Mouse (Mus musculus) thymus, postnatal 14 days (tissue): Measurements from ENCODE around the gene Wbp1.

Experiments used
- DNase-seq: peaks from one replicate; pipeline ENCODE4 v3.0.0; 2021

Wbp1 gene

GRCm38 (mm10) chr6:83078324-83078858 is 43.0 kb downstream of the Wbp1 start:
- peak; percentile 100 for DNase-seq

- DNase-seq, result no peak
Measured at GRCm38 (mm10) chr6:83077630-83078323, 43.6 kb downstream of the Wbp1 start, which contains the start of gene Pcgf1. TSS of gene Pcgf1 (plus strand) at chr6:83077869.

GRCm38 (mm10) chr6:83074979-83075378 is 46.4 kb downstream of the Wbp1 start:
- peak; percentile 63 for DNase-seq

- no peak for DNase-seq
Measured at GRCm38 (mm10) chr6:83071220-83071619, 50.1 kb downstream of the Wbp1 start.

DNA sequence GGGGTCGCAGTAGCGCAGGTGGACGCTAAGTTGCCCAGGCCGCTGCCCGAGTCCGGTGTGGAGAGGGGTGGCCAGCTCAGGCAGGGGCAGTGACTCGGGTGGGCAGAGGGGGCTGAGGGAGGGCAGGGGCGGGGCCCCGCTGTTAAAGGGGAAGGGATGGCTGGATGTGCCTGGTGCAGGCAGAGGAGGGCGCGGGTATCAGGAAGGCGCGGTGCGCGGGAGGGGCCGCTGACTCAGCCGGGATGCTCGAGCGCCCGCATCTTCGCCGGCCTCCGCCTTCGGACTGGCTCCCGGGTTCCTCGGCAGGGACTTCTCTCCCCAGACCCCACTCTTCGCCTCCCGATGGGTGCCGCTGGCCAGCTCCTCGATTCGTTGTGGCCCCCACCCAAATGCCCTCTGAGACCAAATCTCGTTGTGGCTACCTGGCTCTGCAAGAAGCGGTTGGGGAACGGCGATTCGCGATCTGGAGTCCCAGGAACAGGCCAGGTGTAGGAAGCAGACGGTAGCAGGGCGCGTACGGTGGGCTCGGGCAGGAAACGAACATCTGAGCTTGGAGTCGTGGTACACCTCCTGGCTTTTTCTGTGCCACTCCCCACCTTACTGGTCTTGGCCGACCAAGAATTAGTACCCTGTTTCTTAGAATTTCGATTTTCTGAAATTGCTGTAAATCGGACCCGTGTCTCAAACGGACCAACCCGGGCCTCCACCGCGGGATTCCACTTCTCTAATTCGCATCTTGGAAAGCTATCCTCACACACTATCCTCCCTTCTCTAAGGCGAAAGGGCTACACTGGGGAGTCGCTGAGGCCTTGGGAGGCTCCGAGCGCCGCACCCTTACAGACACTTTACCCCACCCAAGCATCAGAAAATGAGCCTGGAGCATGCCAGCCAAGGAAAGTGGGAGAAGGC is 50.8 kb downstream of the Wbp1 start:
- DNase-seq, result no peak

DNA sequence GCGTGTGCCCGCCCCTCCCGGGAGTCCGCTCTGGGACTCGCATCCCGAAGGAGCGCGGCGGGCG is 51.3 kb downstream of the Wbp1 start, which contains the start of gene Tlx2:
Gene Tlx2 (minus strand): TSS at position 47 of the 64 bp plus-strand sequence.
- DNase-seq, result no peak

- DNase-seq, result no peak
Measured at GRCm38 (mm10) chr6:83069488-83070246, 51.7 kb downstream of the Wbp1 start.
